ENCODE assay signal across 18 mouse cellular contexts in genomic region chr3:55659558-55660215, GRCm38 (mm10).
DNase-seq lines count a peak whose midpoint lies in the region; ATAC-seq and TF ChIP-seq lines count a peak whose summit lies in the region.
"Had no signal": no experiment of that assay in that cellular context is flagged by ENCODE, and none has a peak within 500 bp of the region (broad histone marks: within the 10 kb centered on the region; RNA-seq: fewer than 3 reads in every experiment).

No protein-coding gene starts in this region.

- no peak for TF ChIP-seq CTCF in gastrocnemius, adult 2 months (IDR thresholded peaks at IDR 0.05)

- no peaks in the 10 kb centered on the region for H3K4me1 ChIP-seq in midbrain, embryonic 12.5 days
- peaks cover 17% of the 10 kb centered on the region for H3K4me1 ChIP-seq in midbrain, embryonic 10.5 days
- peaks cover 12% of the 10 kb centered on the region for H3K4me1 ChIP-seq in limb, embryonic 10.5 days
- H3K4me1 ChIP-seq: intestine, embryonic 15.5 days had no signal

- H3K9ac ChIP-seq in midbrain, embryonic 12.5 days (replicated peaks), result no peak overlapping the region
- H3K9ac ChIP-seq: intestine, embryonic 15.5 days had no signal

- H3K9me3 ChIP-seq in midbrain, embryonic 12.5 days, result no peaks in the 10 kb centered on the region
- H3K9me3 ChIP-seq in midbrain, embryonic 10.5 days (replicated peaks), result no peaks in the 10 kb centered on the region
- H3K9me3 ChIP-seq in limb, embryonic 10.5 days (replicated peaks), result no peaks in the 10 kb centered on the region
- H3K9me3 ChIP-seq: intestine, embryonic 15.5 days had no signal

- H3K4me2 ChIP-seq in midbrain, embryonic 12.5 days (replicated peaks), result no peak overlapping the region
- H3K4me2 ChIP-seq: intestine, embryonic 15.5 days had no signal

- ATAC-seq in midbrain, embryonic 12.5 days (ENCODE audit: low FRiP score, low read depth), result no peak
- ATAC-seq: forebrain, embryonic 14.5 days; intestine, embryonic 15.5 days; Patski had no signal

- DNase-seq in embryo, embryonic 10 days (ENCODE audit: low spot score), result peak; percentile 29
- DNase-seq in embryo, embryonic 10.5 days (ENCODE audit: low spot score), result no peak
- no peak for DNase-seq in midbrain, embryonic 10.5 days (ENCODE audit: low spot score)
- DNase-seq in limb, embryonic 10.5 days (ENCODE audit: low spot score), result no peak
- peak; percentile 26 for DNase-seq in thymus, postnatal 14 days
- DNase-seq in gastrocnemius, adult 2 months, result no peak
- DNase-seq in ovary, postnatal 14 days (ENCODE audit: low spot score), result no peak
- DNase-seq: cerebellum, adult 11 months; heart, adult 2 months; liver; lung, adult 18-20 months; right cerebral cortex, postnatal 25 days had no signal

- H3K27me3 ChIP-seq in midbrain, embryonic 12.5 days, result no peaks in the 10 kb centered on the region
- H3K27me3 ChIP-seq in midbrain, embryonic 10.5 days (ENCODE audit: low read depth, poor library complexity, severe bottlenecking), result no peaks in the 10 kb centered on the region
- H3K27me3 ChIP-seq in limb, embryonic 10.5 days (ENCODE audit: low read depth, poor library complexity, severe bottlenecking), result no peaks in the 10 kb centered on the region
- H3K27me3 ChIP-seq: intestine, embryonic 15.5 days; Patski had no signal

- intact Hi-C loops in gastrocnemius, adult 2 months (cut with DNase I), result loop anchor here (5.0 kb wide), 1 partner anchor 142 kb away; no protein-coding TSS in a partner anchor

- peaks cover 4% of the 10 kb centered on the region for H3K36me3 ChIP-seq in midbrain, embryonic 12.5 days
- H3K36me3 ChIP-seq in midbrain, embryonic 10.5 days, result no peaks in the 10 kb centered on the region
- no peaks in the 10 kb centered on the region for H3K36me3 ChIP-seq in limb, embryonic 10.5 days
- H3K36me3 ChIP-seq: intestine, embryonic 15.5 days had no signal

- WGBS in midbrain, embryonic 12.5 days, result 54% methylated on average over 7 of the region's 7 CpGs
- WGBS in midbrain, embryonic 10.5 days, result 64% methylated on average over 7 of the region's 7 CpGs
- 24% methylated on average over 7 of the region's 7 CpGs for WGBS in limb, embryonic 10.5 days

- 0 out of 2 replicates have a peak overlapping the region, but pooled peaks have one; percentile 20 for H3K27ac ChIP-seq in midbrain, embryonic 12.5 days (replicated peaks)
- no peak overlapping the region for H3K27ac ChIP-seq in midbrain, embryonic 10.5 days (replicated peaks)
- 0 out of 2 replicates have a peak overlapping the region, but pooled peaks have one; percentile 3 for H3K27ac ChIP-seq in limb, embryonic 10.5 days
- no peak overlapping the region for H3K27ac ChIP-seq in gastrocnemius, adult 2 months
- H3K27ac ChIP-seq: heart, adult 2 months; intestine, embryonic 15.5 days; kidney, postnatal 0 days had no signal

- no peak overlapping the region for H3K4me3 ChIP-seq in midbrain, embryonic 12.5 days
- no peak overlapping the region for H3K4me3 ChIP-seq in midbrain, embryonic 10.5 days
- no peak overlapping the region for H3K4me3 ChIP-seq in limb, embryonic 10.5 days
- no peak overlapping the region for H3K4me3 ChIP-seq in gastrocnemius, adult 2 months
- H3K4me3 ChIP-seq: heart, adult 2 months; intestine, embryonic 15.5 days; myocyte had no signal

Comparison
In these comparisons a context has a peak if more than half of its experiments do, and no peak if none do; other contexts are left out.
1. DNase-seq: peak in embryo, embryonic 10 days (single experiment) and thymus, postnatal 14 days (single experiment); none in embryo, embryonic 10.5 days (single experiment), midbrain, embryonic 10.5 days (single experiment), limb, embryonic 10.5 days (single experiment), gastrocnemius, adult 2 months (single experiment) and ovary, postnatal 14 days (single experiment).
2. H3K27ac ChIP-seq: peak in midbrain, embryonic 12.5 days (single experiment) and limb, embryonic 10.5 days (single experiment); none in midbrain, embryonic 10.5 days (single experiment) and gastrocnemius, adult 2 months (single experiment).